Mouse (Mus musculus): ENCODE results near the gene B830017H08Rik. TPM values are rescaled to one million over a fixed set of nuclear protein-coding genes. Genes with fewer than 3 reads are reported as not detected.
A peak's percentile ranks its signal among the peaks of the same experiment; 100 is the strongest.

B830017H08Rik gene
- polyA plus RNA-seq, 1 experiment = 0.02 TPM

DNA sequence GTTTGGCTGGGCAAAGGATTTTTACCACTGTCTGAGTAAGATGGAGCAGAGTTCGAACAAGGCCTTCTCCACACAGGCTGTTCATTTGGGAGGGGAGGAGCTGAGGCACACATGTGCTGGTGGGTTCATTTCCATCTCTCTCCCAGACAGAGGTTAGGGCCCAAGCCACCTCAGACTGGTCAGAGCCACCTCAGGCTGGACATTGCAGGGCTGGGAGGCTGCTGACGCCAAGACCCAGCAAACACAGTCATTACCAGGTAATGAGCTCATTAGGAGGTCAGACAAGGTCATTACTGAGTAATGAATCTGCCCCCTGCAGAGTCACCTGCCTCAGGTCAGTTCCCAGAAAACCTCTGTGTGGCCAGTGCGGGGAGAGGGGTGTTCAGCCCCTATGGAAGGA lies 4.1 kb upstream of the B830017H08Rik start:
- peaks cover 51% of the 10 kb centered on the region for H3K27me3 ChIP-seq (ENCODE audit: control insufficient read depth, insufficient read depth, insufficient read length)
- no peak overlapping the region for H3K4me3 ChIP-seq
- H3K4me2 ChIP-seq (ENCODE audit: low read depth) = no peak overlapping the region
- H3K36me3 ChIP-seq (ENCODE audit: control insufficient read depth, insufficient read depth) = no peaks in the 10 kb centered on the region
- no peak for TF ChIP-seq REST (IDR thresholded peaks at IDR 0.05; ENCODE audit: insufficient read depth, insufficient read length)
- TF ChIP-seq SRF (IDR thresholded peaks at IDR 0.05; ENCODE audit: control insufficient read depth, insufficient read length, low read depth) = no peak
- TF ChIP-seq MYOD1 (IDR thresholded peaks at IDR 0.05; ENCODE audit: control insufficient read depth in 1 of 3, insufficient read length in 2 of 3, low read depth in 2 of 3) = no peak
- TF ChIP-seq E2F4 (IDR thresholded peaks at IDR 0.05; ENCODE audit: insufficient read depth) = no peak
- no peak for TF ChIP-seq MYOG (IDR thresholded peaks at IDR 0.05; ENCODE audit: control insufficient read depth in 1 of 3, insufficient read depth in 1 of 3, insufficient read length in 2 of 3, low read depth in 2 of 3)
- no peak for TF ChIP-seq CEBPB (IDR thresholded peaks at IDR 0.05; ENCODE audit: insufficient read depth, poor library complexity, severe bottlenecking)
- no peak for TF ChIP-seq TCF12 (IDR thresholded peaks at IDR 0.05; ENCODE audit: insufficient read depth, poor library complexity, severe bottlenecking)
- no peak for TF ChIP-seq POLR2AphosphoS2 (IDR thresholded peaks at IDR 0.05; ENCODE audit: insufficient read length, low read depth)
- TF ChIP-seq TCF3 (IDR thresholded peaks at IDR 0.05; ENCODE audit: insufficient read length, low read depth) = no peak
- no peak for TF ChIP-seq POLR2A (IDR thresholded peaks at IDR 0.05; ENCODE audit: insufficient read length, low read depth)
- no peak for TF ChIP-seq MAX (IDR thresholded peaks at IDR 0.05; ENCODE audit: low read depth)
- TF ChIP-seq USF1 (IDR thresholded peaks at IDR 0.05; ENCODE audit: low read depth) = no peak
- no peak overlapping the region for H3ac ChIP-seq (ENCODE audit: control insufficient read depth, insufficient read length)
- no peaks in the 10 kb centered on the region for H3K79me2 ChIP-seq (ENCODE audit: control insufficient read depth, insufficient read depth)

- no peak overlapping the region for H3ac ChIP-seq (ENCODE audit: control insufficient read depth, insufficient read length)
- H3K36me3 ChIP-seq (ENCODE audit: control insufficient read depth, insufficient read depth) = no peaks in the 10 kb centered on the region
- H3K79me2 ChIP-seq (ENCODE audit: control insufficient read depth, insufficient read depth) = no peaks in the 10 kb centered on the region
- H3K4me2 ChIP-seq (ENCODE audit: low read depth) = no peak overlapping the region
- H3K27me3 ChIP-seq (ENCODE audit: control insufficient read depth, insufficient read depth, insufficient read length) = peaks cover 66% of the 10 kb centered on the region
- H3K4me3 ChIP-seq = no peak overlapping the region
- TF ChIP-seq TCF12 (IDR thresholded peaks at IDR 0.05; ENCODE audit: insufficient read depth, poor library complexity, severe bottlenecking) = no peak
- TF ChIP-seq MYOG (IDR thresholded peaks at IDR 0.05; ENCODE audit: control insufficient read depth in 1 of 3, insufficient read depth in 1 of 3, insufficient read length in 2 of 3, low read depth in 2 of 3) = no peak
- TF ChIP-seq CEBPB (IDR thresholded peaks at IDR 0.05; ENCODE audit: insufficient read depth, poor library complexity, severe bottlenecking) = no peak
- TF ChIP-seq USF1 (IDR thresholded peaks at IDR 0.05; ENCODE audit: low read depth) = no peak
- TF ChIP-seq REST (IDR thresholded peaks at IDR 0.05; ENCODE audit: insufficient read depth, insufficient read length) = no peak
- no peak for TF ChIP-seq TCF3 (IDR thresholded peaks at IDR 0.05; ENCODE audit: insufficient read length, low read depth)
- no peak for TF ChIP-seq E2F4 (IDR thresholded peaks at IDR 0.05; ENCODE audit: insufficient read depth)
- TF ChIP-seq MAX (IDR thresholded peaks at IDR 0.05; ENCODE audit: low read depth) = no peak
- TF ChIP-seq POLR2A (IDR thresholded peaks at IDR 0.05; ENCODE audit: insufficient read length, low read depth) = no peak
- no peak for TF ChIP-seq POLR2AphosphoS2 (IDR thresholded peaks at IDR 0.05; ENCODE audit: insufficient read length, low read depth)
- TF ChIP-seq SRF (IDR thresholded peaks at IDR 0.05; ENCODE audit: control insufficient read depth, insufficient read length, low read depth) = no peak
- TF ChIP-seq MYOD1 (IDR thresholded peaks at IDR 0.05; ENCODE audit: control insufficient read depth in 1 of 3, insufficient read length in 2 of 3, low read depth in 2 of 3) = no peak
Observed at GRCm38 (mm10) chr16:17830385-17831178, 2.3 kb upstream of the B830017H08Rik start.

DNA sequence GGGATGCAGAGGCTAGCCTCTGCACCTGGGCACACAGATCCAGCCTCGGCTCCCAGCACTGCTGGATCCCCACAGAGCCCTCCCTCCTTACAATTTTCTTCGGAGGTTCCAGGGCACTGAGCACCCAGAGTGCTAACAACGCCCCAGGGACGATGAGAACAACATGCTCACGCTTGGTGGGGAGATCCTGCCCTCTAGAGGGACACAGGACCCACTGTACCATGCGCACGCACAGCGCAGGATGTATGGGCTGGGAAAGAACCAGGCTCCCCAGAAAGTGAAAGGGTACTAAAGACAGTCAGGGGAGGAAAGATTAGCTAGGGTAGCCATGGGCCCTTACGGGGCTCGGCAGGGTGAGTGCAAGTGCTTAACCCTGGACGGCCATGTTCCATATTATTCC lies 1.1 kb upstream of the B830017H08Rik start:
- Histone ChIP-seq H3K36me3 (ENCODE audit: control insufficient read depth, insufficient read depth) (no peaks in the 10 kb centered on the region), H3ac (ENCODE audit: control insufficient read depth, insufficient read length) (no peak overlapping the region), H3K79me2 (ENCODE audit: control insufficient read depth, insufficient read depth) (no peaks in the 10 kb centered on the region), H3K4me2 (ENCODE audit: low read depth) (no peak overlapping the region), H3K4me3 (no peak overlapping the region), H3K27me3 (ENCODE audit: control insufficient read depth, insufficient read depth, insufficient read length) (peaks cover 68% of the 10 kb centered on the region)
- TF ChIP-seq TCF12 (IDR thresholded peaks at IDR 0.05; ENCODE audit: insufficient read depth, poor library complexity, severe bottlenecking) = no peak
- no peak for TF ChIP-seq CEBPB (IDR thresholded peaks at IDR 0.05; ENCODE audit: insufficient read depth, poor library complexity, severe bottlenecking)
- TF ChIP-seq MYOD1 (IDR thresholded peaks at IDR 0.05; ENCODE audit: control insufficient read depth in 1 of 3, insufficient read length in 2 of 3, low read depth in 2 of 3) = no peak
- no peak for TF ChIP-seq POLR2AphosphoS2 (IDR thresholded peaks at IDR 0.05; ENCODE audit: insufficient read length, low read depth)
- TF ChIP-seq SRF (IDR thresholded peaks at IDR 0.05; ENCODE audit: control insufficient read depth, insufficient read length, low read depth) = no peak
- TF ChIP-seq MAX (IDR thresholded peaks at IDR 0.05; ENCODE audit: low read depth) = no peak
- no peak for TF ChIP-seq POLR2A (IDR thresholded peaks at IDR 0.05; ENCODE audit: insufficient read length, low read depth)
- no peak for TF ChIP-seq E2F4 (IDR thresholded peaks at IDR 0.05; ENCODE audit: insufficient read depth)
- TF ChIP-seq USF1 (IDR thresholded peaks at IDR 0.05; ENCODE audit: low read depth) = no peak
- TF ChIP-seq MYOG (IDR thresholded peaks at IDR 0.05; ENCODE audit: control insufficient read depth in 1 of 3, insufficient read depth in 1 of 3, insufficient read length in 2 of 3, low read depth in 2 of 3) = no peak
- TF ChIP-seq TCF3 (IDR thresholded peaks at IDR 0.05; ENCODE audit: insufficient read length, low read depth) = no peak
- TF ChIP-seq REST (IDR thresholded peaks at IDR 0.05; ENCODE audit: insufficient read depth, insufficient read length) = no peak

- TF ChIP-seq POLR2A (IDR thresholded peaks at IDR 0.05; ENCODE audit: insufficient read length, low read depth) (no peak), MAX (IDR thresholded peaks at IDR 0.05; ENCODE audit: low read depth) (no peak), MYOD1 (IDR thresholded peaks at IDR 0.05; ENCODE audit: control insufficient read depth in 1 of 3, insufficient read length in 2 of 3, low read depth in 2 of 3) (no peak), POLR2AphosphoS2 (IDR thresholded peaks at IDR 0.05; ENCODE audit: insufficient read length, low read depth) (no peak), TCF12 (IDR thresholded peaks at IDR 0.05; ENCODE audit: insufficient read depth, poor library complexity, severe bottlenecking) (no peak), E2F4 (IDR thresholded peaks at IDR 0.05; ENCODE audit: insufficient read depth) (no peak), USF1 (IDR thresholded peaks at IDR 0.05; ENCODE audit: low read depth) (no peak), MYOG (IDR thresholded peaks at IDR 0.05; ENCODE audit: control insufficient read depth in 1 of 3, insufficient read depth in 1 of 3, insufficient read length in 2 of 3, low read depth in 2 of 3) (no peak), SRF (IDR thresholded peaks at IDR 0.05; ENCODE audit: control insufficient read depth, insufficient read length, low read depth) (no peak), CEBPB (IDR thresholded peaks at IDR 0.05; ENCODE audit: insufficient read depth, poor library complexity, severe bottlenecking) (no peak), TCF3 (IDR thresholded peaks at IDR 0.05; ENCODE audit: insufficient read length, low read depth) (no peak), REST (IDR thresholded peaks at IDR 0.05; ENCODE audit: insufficient read depth, insufficient read length) (no peak)
- Histone ChIP-seq H3ac (ENCODE audit: control insufficient read depth, insufficient read length) (no peak overlapping the region), H3K79me2 (ENCODE audit: control insufficient read depth, insufficient read depth) (no peaks in the 10 kb centered on the region), H3K4me2 (ENCODE audit: low read depth) (peak overlapping the region; percentile 44), H3K36me3 (ENCODE audit: control insufficient read depth, insufficient read depth) (no peaks in the 10 kb centered on the region), H3K27me3 (ENCODE audit: control insufficient read depth, insufficient read depth, insufficient read length) (peaks cover 66% of the 10 kb centered on the region), H3K4me3 (no peak overlapping the region)
Observed at GRCm38 (mm10) chr16:17833321-17833680, 380 bp downstream of the B830017H08Rik start.
